Mouse (Mus musculus) olfactory bulb, adult 2 months (tissue): ENCODE data around the gene Rmnd5b.

Experiments
- CTCF ChIP-seq: fragments of 200-500 bp; IDR thresholded peaks from 2 replicates; pipeline ENCODE4 v1.5.1; 2012; ENCODE audit warnings: low read depth, mild to moderate bottlenecking, low read length, moderate library complexity; ENCODE audit not compliant: insufficient read depth
- POLR2A ChIP-seq: fragments of 200-500 bp; IDR thresholded peaks from 2 replicates; pipeline ENCODE4 v1.6.1; 2012; ENCODE audit warnings: mild to moderate bottlenecking, low read depth, low read length, moderate library complexity; ENCODE audit not compliant: insufficient read depth

DNA sequence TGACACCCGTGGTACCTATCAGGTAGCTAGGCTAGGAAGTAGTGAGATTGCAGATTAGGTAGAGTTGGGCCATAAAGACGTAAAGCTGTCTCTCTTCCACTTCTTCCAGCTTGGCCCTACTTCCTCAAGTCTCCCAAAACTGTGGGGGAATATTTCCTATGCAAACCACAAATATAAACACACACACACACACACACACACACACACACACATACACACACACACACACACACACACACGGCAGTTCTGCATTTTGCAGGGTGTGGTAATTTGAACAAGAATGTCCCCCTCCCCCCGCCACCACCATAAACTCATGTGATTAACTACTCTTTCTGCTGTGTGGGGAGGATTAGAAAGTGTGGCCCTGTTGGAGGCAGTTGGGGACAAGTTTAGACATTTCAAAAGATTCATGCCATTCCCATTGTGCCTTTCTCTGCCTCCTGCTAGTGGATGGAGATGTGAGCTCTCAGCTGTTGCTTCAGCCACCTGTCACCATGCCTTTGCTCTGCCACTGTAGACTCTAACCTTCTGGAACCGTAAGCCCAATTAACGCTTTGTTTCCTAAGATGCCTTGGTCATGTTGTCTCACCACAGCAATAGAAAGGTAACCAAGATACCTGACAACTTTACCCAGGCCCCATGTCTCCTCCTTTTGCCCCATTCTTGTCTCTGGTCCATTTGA is 42.2 kb upstream of the Rmnd5b start:
- no peak for TF ChIP-seq CTCF
- TF ChIP-seq POLR2A, result no peak
